Mouse (Mus musculus) liver, embryonic 11.5 days (tissue): ENCODE measurements at regions not wholly inside any gene's neighbourhood (a gene's known extent, or its start where the extent isn't known, plus 50 kb on each side); places are given as distances from the start of the nearest gene placed in this dataset.
"Not testable (repeated sequence)": the region's sequence is repeated elsewhere in the genome, so short reads cannot be mapped to it uniquely, and the experiment has no call there.

Source experiments
- ATAC-seq: fragments of 200-750 bp; cut with Nextera tagmentation; replicated peaks from 2 replicates; pipeline ENCODE4 v1.8.0; 2017; ENCODE audit warnings: moderate number of reproducible peaks, mild to moderate bottlenecking, moderate TSS enrichment, moderate library complexity; ENCODE audit not compliant: low FRiP score
- DNase-seq: peaks from one replicate; pipeline ENCODE4 v3.0.0-alpha.2; 2017; ENCODE audit warnings: low spot score
- H3K27ac ChIP-seq: fragments of 300-500 bp; sonication (generic); 2 replicates; pipeline ENCODE4 v1.5.1; 2014; ENCODE audit warnings: mild to moderate bottlenecking, low read depth, low read length, control low read depth
- H3K27me3 ChIP-seq: fragments of 300-500 bp; sonication (generic); replicated peaks from 2 replicates; pipeline ENCODE4 v1.6.1; 2014; ENCODE audit warnings: low read length, mixed read lengths; ENCODE audit not compliant: control insufficient read depth, insufficient read depth
- H3K36me3 ChIP-seq: fragments of 300-500 bp; sonication (generic); 2 replicates; pipeline ENCODE4 v1.6.1; 2014; ENCODE audit warnings: mild to moderate bottlenecking, low read length, moderate library complexity, mixed read lengths; ENCODE audit not compliant: control insufficient read depth, insufficient read depth
- H3K4me1 ChIP-seq: fragments of 300-500 bp; sonication (generic); replicated peaks from 2 replicates; pipeline ENCODE4 v1.6.1; 2014; ENCODE audit warnings: low read length, mixed read lengths; ENCODE audit not compliant: control insufficient read depth, insufficient read depth
- H3K4me2 ChIP-seq: fragments of 300-500 bp; sonication (generic); 2 replicates; pipeline ENCODE4 v1.6.1; 2014; ENCODE audit warnings: mild to moderate bottlenecking, control low read depth, moderate library complexity
- H3K4me3 ChIP-seq: fragments of 300-500 bp; sonication (generic); 2 replicates; pipeline ENCODE4 v1.5.1; 2014; ENCODE audit warnings: low read depth, low read length, control low read depth
- H3K9ac ChIP-seq: fragments of 300-500 bp; sonication (generic); 2 replicates; pipeline ENCODE4 v1.6.1; 2014; ENCODE audit warnings: low read depth, low read length, control low read depth
- H3K9me3 ChIP-seq: fragments of 300-500 bp; sonication (generic); 2 replicates; pipeline ENCODE4 v1.6.1; 2016; ENCODE audit warnings: low read length, inconsistent platforms, mixed read lengths; ENCODE audit not compliant: control insufficient read depth
- WGBS: fragments of 180-500 bp; shearing (Covaris S2); extraction: QIAGEN DNeasy Blood & Tissue Kit; methylation state at CpG from one replicate; pipeline ENCODE4 v1.1.7; 2014; 5-methylcytosine and 5-hydroxymethylcytosine counted together

DNA sequence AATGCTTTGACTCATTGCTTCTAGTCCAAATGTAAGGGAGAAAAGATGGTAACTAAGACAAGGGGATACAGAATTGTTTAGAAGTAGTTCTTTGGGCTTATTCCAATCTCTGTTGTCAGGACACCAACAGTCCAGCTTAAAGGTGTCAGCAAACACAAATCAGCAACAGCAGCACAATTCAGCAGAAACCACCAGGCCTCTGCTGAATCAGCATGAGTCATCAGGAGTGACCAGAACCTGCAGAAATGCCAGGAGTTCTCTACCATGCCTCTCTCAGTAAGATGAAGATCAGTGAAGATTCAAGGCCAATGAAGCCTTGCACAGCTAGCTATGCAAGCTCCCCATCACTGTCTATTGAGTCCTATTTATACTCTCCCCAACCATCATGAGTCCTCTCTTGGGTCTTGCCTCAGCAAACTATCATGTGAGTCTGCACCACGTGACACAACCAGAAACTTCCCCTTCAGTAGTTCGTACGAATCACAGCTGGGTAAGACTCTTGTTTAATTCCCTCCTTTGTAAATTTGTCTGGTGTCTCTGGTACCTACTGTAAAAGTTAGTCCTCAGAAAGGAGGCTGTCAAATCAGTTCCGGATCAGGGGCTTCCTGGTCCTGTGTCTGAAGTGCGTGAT, 110.7 kb upstream of the Ptgfr start:
- 80% methylated on average over 5 of the region's 5 CpGs for whole genome bisulfite sequencing
- ATAC-seq: no peak
- H3K36me3 ChIP-seq: no peaks in the 10 kb centered on the region
- no peak for DNase-seq
- H3K4me3 ChIP-seq: no peak overlapping the region
- H3K27me3 ChIP-seq: no peaks in the 10 kb centered on the region
- no peaks in the 10 kb centered on the region for H3K4me1 ChIP-seq
- H3K9me3 ChIP-seq: no peaks in the 10 kb centered on the region
- H3K27ac ChIP-seq: no peak overlapping the region
- no peak overlapping the region for H3K9ac ChIP-seq
- H3K4me2 ChIP-seq: no peak overlapping the region

- Histone ChIP-seq H3K4me3 (no peak overlapping the region), H3K4me1 (no peaks in the 10 kb centered on the region), H3K27me3 (no peaks in the 10 kb centered on the region), H3K36me3 (no peaks in the 10 kb centered on the region), H3K9ac (no peak overlapping the region), H3K27ac (no peak overlapping the region), H3K9me3 (no peaks in the 10 kb centered on the region), H3K4me2 (no peak overlapping the region)
- WGBS: 75% methylated on average over 3 of the region's 3 CpGs
- no peak for ATAC-seq
- no peak for DNase-seq
Measured at GRCm38 (mm10) chr3:151945916-151946315, 108.5 kb upstream of the Ptgfr start.

DNA sequence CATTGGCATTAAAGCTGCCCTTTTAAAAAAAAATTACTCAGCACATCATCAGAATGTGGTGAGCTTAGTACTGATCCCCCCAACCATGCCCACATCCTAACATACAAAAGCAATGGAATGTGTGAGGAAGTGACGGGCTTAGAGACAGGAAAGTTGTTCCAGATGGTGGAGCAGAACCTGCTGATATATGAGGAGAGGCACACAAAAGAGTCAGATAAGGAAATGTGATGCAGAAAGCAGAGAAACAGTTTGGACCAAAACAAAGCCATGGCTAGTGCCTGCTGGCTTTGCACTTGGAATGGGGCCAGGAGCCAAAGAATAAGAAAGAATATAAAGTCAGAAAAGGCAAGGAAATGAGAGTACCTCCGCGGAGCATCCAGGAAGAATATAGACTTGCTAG, 106.1 kb upstream of the Ptgfr start:
- Histone ChIP-seq H3K9me3 (no peaks in the 10 kb centered on the region), H3K27me3 (no peaks in the 10 kb centered on the region), H3K9ac (no peak overlapping the region), H3K36me3 (no peaks in the 10 kb centered on the region), H3K27ac (no peak overlapping the region), H3K4me2 (no peak overlapping the region), H3K4me1 (no peaks in the 10 kb centered on the region), H3K4me3 (no peak overlapping the region)
- DNase-seq: no peak
- peak; percentile 41; the same call in 1 of the 2 replicates for ATAC-seq
- 44% methylated on average over 3 of the region's 3 CpGs for WGBS

GRCm38 (mm10) chr3:151938472-151939029, 101.1 kb upstream of the Ptgfr start:
- Histone ChIP-seq H3K9ac (no peak overlapping the region), H3K36me3 (no peaks in the 10 kb centered on the region), H3K4me3 (no peak overlapping the region), H3K4me1 (no peaks in the 10 kb centered on the region), H3K9me3 (no peaks in the 10 kb centered on the region), H3K27ac (no peak overlapping the region), H3K27me3 (no peaks in the 10 kb centered on the region), H3K4me2 (no peak overlapping the region)
- DNase-seq (no peak), ATAC-seq (no peak)
- WGBS: 60% methylated on average over 2 of the region's 2 CpGs

- H3K4me2 ChIP-seq: no peak overlapping the region
- no peak overlapping the region for H3K4me3 ChIP-seq
- H3K9ac ChIP-seq: no peak overlapping the region
- no peaks in the 10 kb centered on the region for H3K9me3 ChIP-seq
- ATAC-seq (no peak), DNase-seq (no peak)
- H3K27ac ChIP-seq: no peak overlapping the region
- H3K4me1 ChIP-seq: no peaks in the 10 kb centered on the region
- H3K36me3 ChIP-seq: no peaks in the 10 kb centered on the region
- no peaks in the 10 kb centered on the region for H3K27me3 ChIP-seq
Measured at GRCm38 (mm10) chr3:151931656-151932055, 94.2 kb upstream of the Ptgfr start.

- H3K27me3 ChIP-seq: no peaks in the 10 kb centered on the region
- H3K27ac ChIP-seq: no peak overlapping the region
- DNase-seq: no peak
- no peaks in the 10 kb centered on the region for H3K36me3 ChIP-seq
- no peak overlapping the region for H3K9ac ChIP-seq
- WGBS: 73% methylated on average over 3 of the region's 3 CpGs
- no peak overlapping the region for H3K4me3 ChIP-seq
- no peaks in the 10 kb centered on the region for H3K9me3 ChIP-seq
- H3K4me2 ChIP-seq: no peak overlapping the region
- ATAC-seq: no peak
- H3K4me1 ChIP-seq: no peaks in the 10 kb centered on the region
Measured at GRCm38 (mm10) chr3:151931096-151931495, 93.7 kb upstream of the Ptgfr start.

DNA sequence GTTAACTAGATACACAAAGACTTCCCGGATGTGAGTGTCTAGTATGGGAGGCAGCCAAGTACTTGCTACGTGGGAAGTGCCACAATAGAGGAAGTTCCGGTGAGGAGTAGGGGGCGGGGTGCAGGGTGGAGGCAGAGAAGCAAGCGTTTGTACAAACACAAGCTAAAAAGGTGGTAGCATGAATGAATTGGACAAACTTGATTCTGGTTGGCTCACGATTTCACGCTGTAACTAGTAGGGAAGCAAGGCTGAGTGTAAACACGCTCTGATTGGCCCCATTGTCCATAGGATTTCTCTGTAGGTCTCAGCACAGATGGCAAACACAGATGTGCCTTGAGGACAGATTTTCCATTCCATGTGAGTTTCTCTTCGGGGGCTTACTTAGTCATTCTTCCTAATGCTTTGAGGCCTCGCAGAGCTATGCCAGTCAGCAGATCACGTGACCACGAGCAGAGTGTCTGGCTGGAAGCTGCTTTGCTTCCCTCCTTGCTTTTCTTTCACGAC, 76.6 kb upstream of the Ptgfr start:
- H3K4me1 ChIP-seq: no peaks in the 10 kb centered on the region
- no peaks in the 10 kb centered on the region for H3K27me3 ChIP-seq
- WGBS: 58% methylated on average over 13 of the region's 13 CpGs
- H3K27ac ChIP-seq: no peak overlapping the region
- DNase-seq: no peak
- H3K36me3 ChIP-seq: no peaks in the 10 kb centered on the region
- no peak overlapping the region for H3K9ac ChIP-seq
- ATAC-seq: peak; percentile 54; the same call in 1 of the 2 replicates
- H3K9me3 ChIP-seq: no peaks in the 10 kb centered on the region
- no peak overlapping the region for H3K4me3 ChIP-seq
- no peak overlapping the region for H3K4me2 ChIP-seq

GRCm38 (mm10) chr3:151912292-151912691, 74.9 kb upstream of the Ptgfr start:
- not testable (repeated sequence) for H3K27ac ChIP-seq, H3K27me3 ChIP-seq, H3K9me3 ChIP-seq, H3K36me3 ChIP-seq, H3K9ac ChIP-seq, ATAC-seq, H3K4me1 ChIP-seq, H3K4me2 ChIP-seq, DNase-seq, H3K4me3 ChIP-seq
- 79% methylated on average over 11 of the region's 11 CpGs for WGBS

- Histone ChIP-seq H3K27me3 (no peaks in the 10 kb centered on the region), H3K9me3 (no peaks in the 10 kb centered on the region), H3K4me2 (no peak overlapping the region), H3K4me1 (no peaks in the 10 kb centered on the region), H3K4me3 (no peak overlapping the region), H3K36me3 (no peaks in the 10 kb centered on the region), H3K9ac (no peak overlapping the region), H3K27ac (no peak overlapping the region)
- WGBS: 69% methylated on average over 2 of the region's 2 CpGs
- ATAC-seq: no peak
- DNase-seq: no peak
Measured at GRCm38 (mm10) chr3:151910851-151911250, 73.4 kb upstream of the Ptgfr start.
